Mouse (Mus musculus) megakaryocyte-erythroid progenitor cell, adult 5 weeks (primary cell): ENCODE measurements around the gene Slc7a6. TPM values are rescaled to one million over a fixed set of nuclear protein-coding genes. Genes with fewer than 3 reads are reported as not detected.

ENCODE experiments used
- polyA plus RNA-seq: library from polyadenylated mRNA; stranded (reverse); fragments of >175 nt; gene quantifications from 2 replicates; pipeline ENCODE4 v1.2.3, GENCODE M21; 2012

Slc7a6 gene
- 11.6 and 15.8 TPM in 2 replicates for polyA plus RNA-seq

DNA sequence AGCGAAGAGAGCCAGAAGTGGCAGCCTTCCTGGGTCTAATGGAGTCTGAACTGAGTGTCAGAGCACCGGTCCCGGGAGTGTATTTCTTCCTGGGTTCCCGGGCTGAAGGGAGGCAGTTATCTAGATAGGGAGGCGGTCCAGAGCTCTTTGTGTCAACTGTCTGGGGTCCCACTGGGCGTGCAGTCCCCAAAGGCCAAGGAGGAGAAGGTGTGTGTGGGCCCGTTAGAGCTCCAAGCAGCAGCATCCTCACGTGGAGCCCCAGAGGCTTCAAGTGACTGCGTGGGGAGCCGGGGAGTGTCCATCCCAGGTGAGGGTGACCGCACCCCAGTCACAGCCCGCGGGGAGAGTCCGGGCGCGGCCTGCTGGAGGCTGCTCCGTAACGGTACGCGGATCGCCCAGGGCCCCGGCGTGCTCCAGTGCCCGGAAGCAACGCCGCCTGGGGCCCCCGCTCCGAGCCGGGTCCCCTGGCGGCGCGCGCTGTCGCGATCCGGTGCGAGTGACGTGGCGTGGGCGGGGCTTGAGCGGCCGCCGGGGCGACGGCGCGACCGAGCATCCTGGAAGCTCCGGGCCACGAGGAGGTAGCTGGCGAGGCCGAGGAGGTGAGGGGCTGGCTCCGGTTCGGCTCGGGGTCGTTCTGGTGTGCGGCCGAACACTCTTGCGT is at the start of gene Slc7a6:
Gene Slc7a6 (plus strand): TSS at position 502 of the 661 bp plus-strand sequence.

DNA sequence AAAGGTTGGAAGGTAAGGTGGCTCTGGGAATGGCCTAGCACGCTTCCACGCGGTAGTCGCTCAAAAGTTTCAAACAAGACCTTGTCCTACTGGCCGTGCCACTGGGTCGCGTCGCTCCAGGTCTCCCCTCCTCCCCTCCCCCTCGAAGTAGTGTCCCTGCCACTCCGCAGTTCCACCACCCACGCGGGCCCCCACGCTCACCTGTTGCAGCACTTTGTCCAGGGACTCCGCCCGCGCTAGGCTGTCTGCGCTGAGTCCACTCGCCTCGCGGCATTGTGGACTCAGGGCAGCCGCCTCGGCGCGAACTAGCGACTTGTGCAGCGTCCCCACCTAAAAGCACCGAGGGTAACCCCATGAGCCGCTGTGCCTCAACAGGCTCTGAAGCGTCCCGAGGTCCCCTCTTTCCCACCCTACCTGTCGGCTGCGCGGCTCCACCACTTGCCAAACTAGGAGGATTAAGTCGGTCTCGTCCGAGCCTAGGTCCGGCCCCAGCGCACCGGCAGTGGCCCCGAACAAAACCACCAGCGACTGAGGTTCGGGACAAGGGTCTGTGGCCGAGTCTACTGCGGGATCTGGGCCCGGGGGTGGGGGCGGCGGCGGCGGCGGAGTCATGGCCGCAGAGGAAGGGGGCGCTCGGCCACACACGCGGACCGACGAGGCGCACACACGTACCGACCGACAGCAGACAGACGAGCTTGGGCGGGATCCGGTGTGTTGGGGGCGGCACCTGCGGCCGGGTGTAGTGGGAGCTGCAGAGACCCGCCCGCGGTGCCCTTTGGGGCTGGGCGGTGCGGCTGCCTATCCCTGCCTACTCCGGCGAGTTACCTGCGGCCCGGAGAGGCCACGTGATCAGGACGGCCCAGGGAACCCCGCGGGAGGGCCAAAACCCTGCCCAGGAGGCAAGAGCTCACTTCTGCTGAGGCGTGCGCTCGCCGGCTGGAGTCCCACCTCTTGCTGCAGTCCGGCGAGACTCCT is 32.2 kb upstream of the Slc7a6 start, which contains the start of gene Esrp2:
Gene Esrp2 (minus strand): TSS at position 819 of the 975 bp plus-strand sequence.

DNA sequence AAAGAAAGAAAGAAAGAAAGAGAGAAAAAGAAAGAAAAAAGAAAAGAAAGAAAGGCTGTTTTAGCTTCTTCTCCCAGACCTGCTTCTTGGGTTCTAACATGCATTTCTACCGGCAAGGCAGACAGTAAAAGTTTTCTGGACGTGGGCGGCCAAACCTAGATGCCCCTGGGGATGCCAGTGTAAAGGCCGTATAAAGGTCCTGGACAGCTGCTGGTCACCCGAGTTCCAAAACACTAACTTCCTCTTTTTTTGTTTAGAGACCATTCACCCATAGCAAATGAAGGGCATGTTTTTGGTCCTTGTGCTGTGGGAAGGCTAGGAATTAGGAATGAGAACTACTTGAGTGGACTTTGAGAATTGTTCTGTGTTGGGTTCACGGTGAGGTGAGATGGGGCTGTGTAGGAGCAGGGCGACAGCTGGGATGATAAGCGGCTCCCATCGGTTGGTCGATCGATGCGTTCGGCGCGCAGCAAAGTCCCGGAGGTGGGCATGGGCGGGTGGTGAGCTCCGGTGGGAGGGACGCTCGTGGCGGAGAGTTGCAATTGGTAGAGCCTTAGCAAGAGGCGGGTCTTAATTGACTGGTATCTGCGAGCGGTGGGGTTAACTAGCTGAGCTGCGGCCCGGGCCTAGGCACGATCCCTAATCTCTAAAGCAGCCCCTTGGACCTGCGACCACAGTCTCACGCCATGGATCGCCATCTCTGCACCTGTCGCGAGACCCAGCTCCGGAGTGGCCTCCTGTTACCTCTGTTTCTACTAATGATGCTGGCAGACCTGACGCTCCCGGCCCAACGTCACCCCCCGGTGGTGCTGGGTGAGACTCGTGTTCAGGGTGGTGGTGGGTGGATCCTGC is 18.6 kb upstream of the Slc7a6 start, which contains the start of gene Pla2g15:
Gene Pla2g15 (plus strand): TSS at position 599 of the 852 bp plus-strand sequence.

DNA sequence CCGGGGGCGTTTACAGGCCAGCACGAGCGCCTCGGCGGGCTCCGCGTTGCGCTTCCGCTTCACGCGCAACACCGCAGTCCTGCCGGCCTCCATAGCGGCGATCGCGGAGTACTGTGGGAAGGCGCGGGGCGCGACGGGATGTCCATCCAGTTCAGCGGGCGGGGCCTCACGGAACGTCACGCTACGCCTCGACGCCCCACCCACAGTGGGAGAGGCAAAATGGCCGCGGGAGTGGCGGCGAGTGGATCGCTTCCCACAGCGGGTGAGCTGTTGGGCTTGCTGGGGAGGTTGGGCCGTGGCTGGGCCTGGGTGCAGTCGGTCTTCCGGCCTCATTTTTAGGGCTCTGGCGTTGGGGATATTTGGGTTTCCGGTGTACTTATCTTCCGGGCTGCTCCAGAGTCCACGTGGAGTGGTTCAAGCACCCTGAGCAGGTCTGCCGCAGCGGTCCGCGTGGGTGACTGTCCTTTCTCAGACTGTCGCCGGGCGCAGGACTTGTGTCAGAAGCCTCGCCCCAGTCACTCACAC is 42.2 kb downstream of the Slc7a6 start, which contains the start of the genes Slc7a6os and Prmt7:
Gene Slc7a6os (minus strand): TSS at position 115 of the 525 bp plus-strand sequence.
Gene Prmt7 (plus strand): TSS at position 116 of the 525 bp plus-strand sequence.

Other genes starting within 250 kb of the Slc7a6 start
- gene Ctrl, start 235.0 kb upstream of the Slc7a6 start, polyA plus RNA-seq = 0.23 and 0.56 TPM in 2 replicates
- gene Psmb10, start 230.4 kb upstream of the Slc7a6 start, polyA plus RNA-seq = 590 and 652 TPM in 2 replicates
- 0.78 and 0.79 TPM in 2 replicates for gene Lcat, start 225.5 kb upstream of the Slc7a6 start, polyA plus RNA-seq
- 10.0 and 12.7 TPM in 2 replicates for gene Slc12a4, start 202.8 kb upstream of the Slc7a6 start, polyA plus RNA-seq
- not detected in 2 replicates for gene Dpep3, start 189.4 kb upstream of the Slc7a6 start, polyA plus RNA-seq
- 3.3 and 4.1 TPM in 2 replicates for gene Dus2, start 177.5 kb upstream of the Slc7a6 start, polyA plus RNA-seq
- gene Dpep2nb, start 162.9 kb upstream of the Slc7a6 start, polyA plus RNA-seq = not detected in 2 replicates
- 25.8 and 27.4 TPM in 2 replicates for gene Ddx28, start 157.0 kb upstream of the Slc7a6 start, polyA plus RNA-seq
- 11.1 and 13.5 TPM in 2 replicates for gene Nfatc3, start 110.0 kb upstream of the Slc7a6 start, polyA plus RNA-seq
- gene Esrp2, start 31.9 kb upstream of the Slc7a6 start, polyA plus RNA-seq = 0.71 and 3.2 TPM in 2 replicates
- gene Pla2g15, start 18.5 kb upstream of the Slc7a6 start, polyA plus RNA-seq = 11.0 and 14.7 TPM in 2 replicates
- 29.0 and 42.4 TPM in 2 replicates for gene Slc7a6os, start 42.1 kb downstream of the Slc7a6 start, polyA plus RNA-seq
- gene Prmt7, start 42.1 kb downstream of the Slc7a6 start, polyA plus RNA-seq = 26.8 and 28.8 TPM in 2 replicates
- gene Smpd3, start 169.1 kb downstream of the Slc7a6 start, polyA plus RNA-seq = 0.20 and 0.26 TPM in 2 replicates
- 1.5 and 1.6 TPM in 2 replicates for gene Zfp90, start 246.5 kb downstream of the Slc7a6 start, polyA plus RNA-seq